ENCODE assay signal across 10 mouse cellular contexts in genomic region chr11:85184082-85184481, GRCm38 (mm10). TPM values are rescaled to one million over a fixed set of nuclear protein-coding genes. Genes with fewer than 3 reads are reported as not detected.
DNase-seq lines count a peak whose midpoint lies in the region; ATAC-seq lines count a peak whose summit lies in the region.
"Had no signal": no experiment of that assay in that cellular context is flagged by ENCODE, and none has a peak within 500 bp of the region (broad histone marks: within the 10 kb centered on the region; RNA-seq: fewer than 3 reads in every experiment).

No protein-coding gene starts in this region.

- WGBS in hindbrain, embryonic 13.5 days = 70% methylated on average over 5 of the region's 5 CpGs

- ATAC-seq in hindbrain, embryonic 13.5 days (ENCODE audit: low FRiP score) = no peak

- no peak overlapping the region for H3K4me3 ChIP-seq in hindbrain, embryonic 13.5 days
- H3K4me3 ChIP-seq: myocyte had no signal

- peaks cover 11% of the 10 kb centered on the region; the same call in 1 of the 2 replicates for H3K4me1 ChIP-seq in hindbrain, embryonic 13.5 days (replicated peaks)

- no peaks in the 10 kb centered on the region for H3K9me3 ChIP-seq in hindbrain, embryonic 13.5 days

- H3K9ac ChIP-seq in hindbrain, embryonic 13.5 days = no peak overlapping the region

- no peak overlapping the region for H3K27ac ChIP-seq in hindbrain, embryonic 13.5 days

- no peaks in the 10 kb centered on the region for H3K27me3 ChIP-seq in hindbrain, embryonic 13.5 days

- no peak overlapping the region for H3K4me2 ChIP-seq in hindbrain, embryonic 13.5 days

- intact Hi-C loops in heart, postnatal 36 days (cut with DNase I) = loop anchor here (5.0 kb wide), 2 partner anchors 153 to 267 kb away; partner anchors contain the start of gene Znhit3

- H3K36me3 ChIP-seq in hindbrain, embryonic 13.5 days = peaks cover 13% of the 10 kb centered on the region

- DNase-seq in layer of hippocampus, adult 9-10 months (ENCODE audit: low spot score) = peak; percentile 12
- DNase-seq in layer of hippocampus, postnatal 14 days (ENCODE audit: low spot score in 2 of 2) = no peak
- peak; percentile 49 for DNase-seq in MEL-GATA-1-ER (ENCODE audit: extremely low read depth, low read depth)
- DNase-seq in cerebellum, adult 11-12 months = peak; percentile 27
- peak; percentile 21 to 50 for DNase-seq in heart, postnatal 36 days
- peak; percentile 63 for DNase-seq in lung, postnatal 25 days (ENCODE audit: low spot score)
- peak; percentile 57 for DNase-seq in testis, postnatal 14 days (ENCODE audit: low spot score)

RNA-seq across cellular contexts. Expression of gene 1700125H20Rik, which starts 13.9 kb away (rescaled TPM):
- total RNA-seq in layer of hippocampus, postnatal 14 days (2021) = under 1 TPM in 1 of 2 experiments, not detected in 1; 0.60 TPM
- total RNA-seq in heart, postnatal 36 days (2021) = not detected
- polyA plus RNA-seq in hindbrain, embryonic 13.5 days (2015; fragmentation: Nextera tagmentation; extraction: Ambion mirVana) = 1.4 and 1.6 TPM in 2 replicates
- polyA plus RNA-seq: heart, embryonic 14.5 days; myocyte had no signal

RNA-seq across cellular contexts. Expression of gene Usp32, which starts 44.1 kb away (rescaled TPM):
- 10 to 100 TPM; 76.2 to 86.3 TPM for total RNA-seq in layer of hippocampus, postnatal 14 days (2021)
- 10 to 100 TPM; 20.2 to 22.6 TPM for total RNA-seq in heart, postnatal 36 days (2021)
- 10.5 and 13.0 TPM in 2 replicates for polyA plus RNA-seq in hindbrain, embryonic 13.5 days (2015; fragmentation: Nextera tagmentation; extraction: Ambion mirVana)

RNA-seq across cellular contexts. Expression of gene Appbp2, which starts 50.8 kb away (rescaled TPM):
- total RNA-seq in layer of hippocampus, postnatal 14 days (2021) = 10 to 100 TPM; 54.0 to 58.8 TPM
- total RNA-seq in heart, postnatal 36 days (2021) = 10 to 100 TPM; 14.7 to 16.8 TPM
- polyA plus RNA-seq in hindbrain, embryonic 13.5 days (2015; fragmentation: Nextera tagmentation; extraction: Ambion mirVana) = 44.0 and 46.3 TPM in 2 replicates

Comparison
In these comparisons a context has a peak if more than half of its experiments do, and no peak if none do; other contexts are left out.
1. DNase-seq: peak in layer of hippocampus, adult 9-10 months (single experiment), MEL-GATA-1-ER (single experiment), cerebellum, adult 11-12 months (single experiment), heart, postnatal 36 days (2 of 2), lung, postnatal 25 days (single experiment) and testis, postnatal 14 days (single experiment); none in layer of hippocampus, postnatal 14 days (0 of 2).